Mouse (Mus musculus): ENCODE measurements around the gene Apol8.

DNA sequence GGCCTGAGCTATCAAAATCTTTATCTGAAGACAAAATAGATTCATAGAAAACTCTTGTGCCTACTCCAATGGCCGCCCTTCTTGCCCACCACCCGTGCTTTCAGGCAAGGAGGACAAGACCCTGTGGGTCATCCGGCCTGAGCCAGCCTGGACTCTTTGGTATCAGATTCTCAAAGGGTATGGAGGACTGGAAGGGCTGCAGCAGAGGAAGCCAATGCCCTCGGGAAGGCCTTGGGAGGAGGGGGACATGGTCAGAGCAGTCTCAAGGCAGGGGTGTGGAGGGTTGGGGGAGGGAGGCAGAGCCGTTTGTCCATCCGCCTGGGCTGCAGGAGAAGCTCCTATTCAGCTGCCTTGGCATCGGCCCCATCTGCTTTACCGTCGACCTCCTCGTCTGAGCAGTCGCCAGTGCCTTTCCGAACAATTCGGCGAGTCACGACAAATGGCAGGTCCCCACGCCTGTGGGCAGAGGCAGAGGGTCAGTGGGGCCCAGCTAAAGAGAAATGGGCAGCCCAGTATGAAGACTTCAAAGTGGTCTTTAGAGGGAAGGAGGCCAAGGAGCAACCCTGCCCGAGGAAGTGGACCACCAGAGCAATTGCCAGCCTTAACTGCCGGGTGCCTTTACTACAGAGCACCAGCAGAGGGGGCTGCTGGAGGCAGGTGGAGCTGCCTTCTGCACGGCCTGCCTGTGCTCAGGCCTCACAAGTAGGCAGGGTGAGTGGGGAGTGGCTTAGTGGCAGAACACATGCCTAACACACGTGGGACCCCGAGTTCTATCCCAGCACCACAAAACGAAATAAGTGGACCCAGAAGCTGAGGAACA is 5.0 kb upstream of the Apol8 start:
- TF ChIP-seq CTCF (IDR thresholded peaks at IDR 0.05; ENCODE audit: insufficient read depth, low read length) (peak; percentile 58), POLR2A (IDR thresholded peaks at IDR 0.05; ENCODE audit: borderline replicate concordance, extremely low read depth, low read depth, low read length) (no peak)

Data from lung, adult 2 months (tissue).